Mouse (Mus musculus): ENCODE data around the gene Sh2b1. TPM values are rescaled to one million over a fixed set of nuclear protein-coding genes. Genes with fewer than 3 reads are reported as not detected.
A peak's percentile ranks its signal among the peaks of the same experiment; 100 is the strongest.
"Not testable (repeated sequence)": the region's sequence is repeated elsewhere in the genome, so short reads cannot be mapped to it uniquely, and the experiment has no call there.

The Sh2b1 gene
- polyA plus RNA-seq, 1 experiment from 2014 or later: 33.7 TPM

GRCm38 (mm10) chr7:126487617-126488385, 12.6 kb upstream of the Sh2b1 start:
- H3K4me1 ChIP-seq (ENCODE audit: control insufficient read depth, insufficient read depth, low read length); ATAC-seq (replicated peaks; ENCODE audit: insufficient number of reproducible peaks, low FRiP score, low TSS enrichment); H3K9me3 ChIP-seq (replicated peaks; ENCODE audit: control insufficient read depth, low read length); H3K27ac ChIP-seq (ENCODE audit: low read depth, low read length); H3K27me3 ChIP-seq (ENCODE audit: control insufficient read depth, insufficient read depth, low read length): not testable (repeated sequence)
- H3K36me3 ChIP-seq (ENCODE audit: control insufficient read depth, insufficient read depth, low read length): peaks cover 17% of the 10 kb centered on the region
- whole genome bisulfite sequencing (ENCODE audit: insufficient replicate concordance): 18% methylated on average over 19 of the region's 25 CpGs
- peak overlapping the region; percentile 82 for H3K4me2 ChIP-seq
- H3K4me3 ChIP-seq (ENCODE audit: low read depth, low read length): peak overlapping the region; percentile 67
- peak overlapping the region; percentile 64 for H3K9ac ChIP-seq (ENCODE audit: low read depth, low read length)

- Histone ChIP-seq H3K9ac (ENCODE audit: low read depth, low read length) (peak within 1 kb of the TSS; percentile 64), H3K4me1 (ENCODE audit: control insufficient read depth, insufficient read depth, low read length) (0 out of 2 replicates have a peak, but pooled peaks cover 4% of the 10 kb centered on the region), H3K4me2 (peak within 1 kb of the TSS; percentile 82), H3K27me3 (ENCODE audit: control insufficient read depth, insufficient read depth, low read length) (no peaks in the 10 kb centered on the region), H3K27ac (ENCODE audit: low read depth, low read length) (peak within 1 kb of the TSS; percentile 51), H3K36me3 (ENCODE audit: control insufficient read depth, insufficient read depth, low read length) (peaks cover 10% of the 10 kb centered on the region), H3K4me3 (ENCODE audit: low read depth, low read length) (peak within 1 kb of the TSS; percentile 67), H3K9me3 (replicated peaks; ENCODE audit: control insufficient read depth, low read length) (no peaks in the 10 kb centered on the region)
- under 1% methylated on average over 32 of the region's 32 CpGs for WGBS (ENCODE audit: insufficient replicate concordance)
- ATAC-seq (replicated peaks; ENCODE audit: insufficient number of reproducible peaks, low FRiP score, low TSS enrichment): peak; percentile 85
Measured at GRCm38 (mm10) chr7:126487052-126487483, 11.8 kb upstream of the Sh2b1 start, which contains the start of gene Tufm. Gene Tufm, plus strand, starts transcription at chr7:126487361.

- Histone ChIP-seq H3K27ac (ENCODE audit: low read depth, low read length) (peak overlapping the region; percentile 51), H3K4me1 (ENCODE audit: control insufficient read depth, insufficient read depth, low read length) (no peaks in the 10 kb centered on the region), H3K4me3 (ENCODE audit: low read depth, low read length) (peak overlapping the region; percentile 35), H3K36me3 (ENCODE audit: control insufficient read depth, insufficient read depth, low read length) (no peaks in the 10 kb centered on the region), H3K27me3 (ENCODE audit: control insufficient read depth, insufficient read depth, low read length) (no peaks in the 10 kb centered on the region), H3K9ac (ENCODE audit: low read depth, low read length) (peak overlapping the region; percentile 53; the same call in 1 of the 2 replicates), H3K4me2 (peak overlapping the region; percentile 69), H3K9me3 (replicated peaks; ENCODE audit: control insufficient read depth, low read length) (no peaks in the 10 kb centered on the region)
- peak; percentile 82 for ATAC-seq (replicated peaks; ENCODE audit: insufficient number of reproducible peaks, low FRiP score, low TSS enrichment)
- under 1% methylated on average over 23 of the region's 23 CpGs for WGBS (ENCODE audit: insufficient replicate concordance)
Measured at GRCm38 (mm10) chr7:126482392-126482871, 7.2 kb upstream of the Sh2b1 start.

GRCm38 (mm10) chr7:126481699-126482098, 6.5 kb upstream of the Sh2b1 start:
- WGBS (ENCODE audit: insufficient replicate concordance): 14% methylated on average over 5 of the region's 5 CpGs
- ATAC-seq (replicated peaks; ENCODE audit: insufficient number of reproducible peaks, low FRiP score, low TSS enrichment): no peak
- Histone ChIP-seq H3K9me3 (replicated peaks; ENCODE audit: control insufficient read depth, low read length) (no peaks in the 10 kb centered on the region), H3K4me2 (no peak overlapping the region), H3K4me3 (ENCODE audit: low read depth, low read length) (no peak overlapping the region), H3K27ac (ENCODE audit: low read depth, low read length) (no peak overlapping the region), H3K4me1 (ENCODE audit: control insufficient read depth, insufficient read depth, low read length) (no peaks in the 10 kb centered on the region), H3K9ac (ENCODE audit: low read depth, low read length) (no peak overlapping the region), H3K36me3 (ENCODE audit: control insufficient read depth, insufficient read depth, low read length) (no peaks in the 10 kb centered on the region), H3K27me3 (ENCODE audit: control insufficient read depth, insufficient read depth, low read length) (no peaks in the 10 kb centered on the region)

GRCm38 (mm10) chr7:126474486-126474955, 703 bp downstream of the Sh2b1 start:
- Histone ChIP-seq H3K4me3 (ENCODE audit: low read depth, low read length) (peak overlapping the region; percentile 78), H3K4me1 (ENCODE audit: control insufficient read depth, insufficient read depth, low read length) (peaks cover 14% of the 10 kb centered on the region), H3K4me2 (peak overlapping the region; percentile 94), H3K9me3 (replicated peaks; ENCODE audit: control insufficient read depth, low read length) (no peaks in the 10 kb centered on the region), H3K27me3 (ENCODE audit: control insufficient read depth, insufficient read depth, low read length) (no peaks in the 10 kb centered on the region), H3K27ac (ENCODE audit: low read depth, low read length) (peak overlapping the region; percentile 97), H3K36me3 (ENCODE audit: control insufficient read depth, insufficient read depth, low read length) (peaks cover 15% of the 10 kb centered on the region), H3K9ac (ENCODE audit: low read depth, low read length) (peak overlapping the region; percentile 81)
- WGBS (ENCODE audit: insufficient replicate concordance): 3% methylated on average over 26 of the region's 27 CpGs
- no peak; the same call in 1 of the 2 replicates for ATAC-seq (replicated peaks; ENCODE audit: insufficient number of reproducible peaks, low FRiP score, low TSS enrichment)

- Histone ChIP-seq H3K36me3 (ENCODE audit: control insufficient read depth, insufficient read depth, low read length) (peaks cover 21% of the 10 kb centered on the region), H3K4me2 (peak overlapping the region; percentile 94), H3K9ac (ENCODE audit: low read depth, low read length) (peak overlapping the region; percentile 81), H3K27me3 (ENCODE audit: control insufficient read depth, insufficient read depth, low read length) (no peaks in the 10 kb centered on the region), H3K9me3 (replicated peaks; ENCODE audit: control insufficient read depth, low read length) (no peaks in the 10 kb centered on the region), H3K4me1 (ENCODE audit: control insufficient read depth, insufficient read depth, low read length) (peaks cover 14% of the 10 kb centered on the region), H3K27ac (ENCODE audit: low read depth, low read length) (no peak overlapping the region), H3K4me3 (ENCODE audit: low read depth, low read length) (peak overlapping the region; percentile 78)
- no peak for ATAC-seq (replicated peaks; ENCODE audit: insufficient number of reproducible peaks, low FRiP score, low TSS enrichment)
- WGBS (ENCODE audit: insufficient replicate concordance): 88% methylated on average over 9 of the region's 9 CpGs
Measured at GRCm38 (mm10) chr7:126473470-126474086, 1.6 kb downstream of the Sh2b1 start.

- no peak overlapping the region for H3K4me2 ChIP-seq
- H3K9ac ChIP-seq (ENCODE audit: low read depth, low read length): no peak overlapping the region
- no peaks in the 10 kb centered on the region for H3K9me3 ChIP-seq (replicated peaks; ENCODE audit: control insufficient read depth, low read length)
- H3K4me3 ChIP-seq (ENCODE audit: low read depth, low read length): no peak overlapping the region
- H3K36me3 ChIP-seq (ENCODE audit: control insufficient read depth, insufficient read depth, low read length): peaks cover 29% of the 10 kb centered on the region
- ATAC-seq (replicated peaks; ENCODE audit: insufficient number of reproducible peaks, low FRiP score, low TSS enrichment): no peak
- H3K27me3 ChIP-seq (ENCODE audit: control insufficient read depth, insufficient read depth, low read length): no peaks in the 10 kb centered on the region
- WGBS (ENCODE audit: insufficient replicate concordance): 91% methylated on average over 16 of the region's 16 CpGs
- H3K4me1 ChIP-seq (ENCODE audit: control insufficient read depth, insufficient read depth, low read length): peaks cover 14% of the 10 kb centered on the region
- H3K27ac ChIP-seq (ENCODE audit: low read depth, low read length): no peak overlapping the region
Measured at GRCm38 (mm10) chr7:126472713-126473112, 2.5 kb downstream of the Sh2b1 start.

GRCm38 (mm10) chr7:126472306-126472705, 2.9 kb downstream of the Sh2b1 start:
- no peak overlapping the region for H3K4me2 ChIP-seq
- no peaks in the 10 kb centered on the region for H3K9me3 ChIP-seq (replicated peaks; ENCODE audit: control insufficient read depth, low read length)
- no peaks in the 10 kb centered on the region for H3K27me3 ChIP-seq (ENCODE audit: control insufficient read depth, insufficient read depth, low read length)
- H3K4me3 ChIP-seq (ENCODE audit: low read depth, low read length): no peak overlapping the region
- no peak overlapping the region for H3K27ac ChIP-seq (ENCODE audit: low read depth, low read length)
- H3K9ac ChIP-seq (ENCODE audit: low read depth, low read length): no peak overlapping the region
- peaks cover 14% of the 10 kb centered on the region for H3K4me1 ChIP-seq (ENCODE audit: control insufficient read depth, insufficient read depth, low read length)
- peaks cover 33% of the 10 kb centered on the region for H3K36me3 ChIP-seq (ENCODE audit: control insufficient read depth, insufficient read depth, low read length)
- WGBS (ENCODE audit: insufficient replicate concordance): 90% methylated on average over 13 of the region's 13 CpGs
- no peak for ATAC-seq (replicated peaks; ENCODE audit: insufficient number of reproducible peaks, low FRiP score, low TSS enrichment)
